Mouse (Mus musculus) liver, adult (tissue): ENCODE results near the gene Axin1.

Experiments used
- GATA4 ChIP-seq: IDR thresholded peaks from 2 replicates; pipeline ENCODE4 v1.6.1; 2014; ENCODE audit warnings: mild to moderate bottlenecking, low read length; ENCODE audit not compliant: insufficient replicate concordance

The Axin1 gene

DNA sequence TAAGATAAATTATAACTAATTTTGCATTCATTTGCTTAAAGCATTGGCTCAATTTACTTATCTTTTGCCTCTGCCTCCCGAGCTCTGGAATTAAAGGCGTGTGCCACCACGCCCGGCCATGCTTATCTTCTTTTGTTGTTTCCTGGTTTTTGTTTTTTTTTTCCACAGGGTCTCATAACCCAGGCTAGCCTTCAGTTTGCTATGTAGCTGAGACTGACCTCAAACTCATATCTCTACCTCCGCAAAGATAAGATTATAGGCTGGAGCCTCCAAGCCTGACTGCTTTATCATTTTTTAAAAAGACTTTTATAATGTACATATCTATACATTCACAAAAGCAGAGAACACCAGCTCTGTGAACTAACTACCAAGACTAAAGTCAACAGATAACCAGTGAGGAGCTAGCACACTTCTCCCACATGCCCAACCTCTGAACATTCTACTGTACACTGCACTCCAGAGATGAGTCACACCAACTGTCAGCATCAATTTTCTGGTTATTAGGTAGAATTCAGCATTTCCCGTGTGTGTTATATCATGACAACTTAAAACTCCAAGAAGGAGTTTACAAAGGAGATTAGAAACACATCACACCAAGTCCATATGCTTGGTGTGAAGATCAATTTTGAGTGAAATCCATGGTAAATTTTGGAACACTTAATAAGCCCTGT lies 101.8 kb downstream of the Axin1 start:
- no peak for TF ChIP-seq GATA4

- no peak for TF ChIP-seq GATA4
These were observed 102.5 kb downstream of the Axin1 start for GRCm38 (mm10) chr17:26240990-26241389.

DNA sequence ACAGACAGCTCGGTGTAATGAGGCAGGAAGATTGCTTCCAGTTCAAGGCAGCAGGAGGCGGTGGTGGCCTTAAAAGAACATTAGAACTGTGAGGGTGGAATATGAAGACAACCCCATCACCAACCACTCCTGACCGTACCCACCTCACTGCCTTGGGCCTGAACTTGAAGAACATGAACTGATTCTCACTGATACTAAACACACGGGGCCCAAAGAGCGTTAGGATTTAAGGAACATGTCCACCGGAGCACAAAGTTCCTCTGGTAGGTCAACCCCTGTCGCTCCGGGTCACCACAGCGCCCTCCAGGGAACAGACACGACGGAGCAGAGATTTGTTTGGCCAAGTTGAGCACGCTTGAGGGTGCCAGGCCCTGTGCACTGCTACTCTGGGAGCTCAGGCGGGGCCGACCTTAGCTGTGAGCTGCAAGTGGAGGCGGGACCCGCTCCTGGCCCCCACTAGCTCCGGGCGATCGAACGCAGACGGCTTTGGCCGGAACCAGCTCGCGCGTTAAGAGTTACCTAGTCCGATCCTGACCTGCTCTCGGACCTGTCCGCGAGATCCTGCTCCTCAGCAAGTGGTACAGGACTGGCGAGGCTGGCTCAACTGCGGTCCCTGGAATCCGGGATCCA lies 105.1 kb downstream of the Axin1 start:
- no peak for TF ChIP-seq GATA4

DNA sequence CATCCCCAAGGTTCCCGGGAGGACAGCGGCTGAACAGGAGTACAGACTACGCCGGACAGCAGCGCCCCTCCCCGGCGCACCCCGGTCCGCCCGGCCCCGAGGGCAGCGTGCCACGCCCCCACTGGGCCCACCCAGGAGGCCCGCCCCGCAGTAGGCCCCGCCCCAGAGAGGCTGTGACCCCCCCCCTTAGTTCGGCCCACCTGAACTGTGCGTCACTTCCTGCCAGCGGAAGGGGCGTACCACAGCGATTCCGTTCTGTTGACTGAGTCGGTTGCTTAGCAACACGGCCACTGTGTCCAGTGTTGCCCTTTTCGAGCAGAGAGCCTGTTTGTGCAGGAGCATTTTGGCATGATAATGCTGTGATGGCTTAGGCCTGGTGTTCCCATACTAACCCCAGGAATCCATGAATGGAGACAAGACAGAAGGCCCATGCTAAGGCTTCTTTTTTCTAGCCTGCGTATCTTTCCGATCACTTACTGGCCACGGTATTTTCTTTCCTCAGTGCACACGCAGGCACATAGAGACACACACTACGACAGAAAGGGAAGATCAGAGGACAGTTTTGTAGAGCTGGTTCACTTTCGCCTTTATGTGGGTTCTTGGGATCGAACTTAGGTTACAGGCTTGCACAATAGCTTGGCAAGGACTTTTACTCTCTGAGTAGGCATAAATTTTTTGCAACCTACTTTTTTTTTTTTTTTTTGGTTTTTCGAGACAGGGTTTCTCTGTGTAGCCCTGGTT lies 105.8 kb downstream of the Axin1 start, which contains the start of gene Fam234a:
Gene Fam234a, minus strand, starts transcription at position 142 of the 741 bp plus-strand sequence.
- no peak for TF ChIP-seq GATA4
